Mouse (Mus musculus): ENCODE measurements around the gene Ifne.

DNA sequence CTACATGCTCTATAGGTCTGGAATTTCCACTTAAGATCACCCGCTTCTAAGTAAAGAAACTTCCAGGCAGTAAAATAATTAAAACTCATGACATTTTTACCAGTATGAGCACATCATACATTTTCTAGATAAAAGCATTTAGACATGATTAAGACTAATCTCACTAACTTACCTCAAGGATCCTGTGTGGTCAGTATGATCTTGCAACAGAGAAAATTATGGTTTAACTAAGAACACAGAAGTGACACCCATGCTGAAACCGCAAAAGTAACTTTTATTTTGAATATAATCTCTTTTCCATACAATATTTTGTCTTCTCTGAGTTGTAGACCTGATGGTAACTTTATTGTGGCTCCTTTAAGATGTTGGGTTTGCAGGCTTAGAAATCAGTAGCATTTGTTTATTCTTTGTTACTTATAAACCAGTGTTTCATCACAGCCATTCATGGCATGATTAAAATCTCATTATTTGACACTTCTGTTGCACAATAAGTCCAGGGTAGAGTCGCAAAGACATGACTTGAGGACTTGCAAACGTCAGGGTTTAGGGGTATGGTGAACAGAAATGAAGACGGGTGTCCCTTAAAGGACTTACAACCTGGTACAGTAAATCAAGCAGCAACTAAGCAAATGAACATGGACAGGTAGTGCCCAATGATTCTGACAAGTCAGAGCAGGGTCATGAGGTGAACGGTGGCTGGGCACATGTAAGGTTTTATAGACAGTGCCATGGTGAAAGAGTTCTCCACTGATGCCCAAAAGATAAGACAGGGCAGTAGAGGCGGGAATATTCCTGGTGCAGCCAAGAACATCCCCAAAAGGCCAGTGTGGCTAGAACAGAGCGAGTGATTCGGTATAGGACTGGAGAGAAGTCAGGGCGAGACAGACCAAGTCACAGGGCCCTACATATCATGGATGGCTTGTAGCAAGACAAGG, 29.9 kb upstream of the Ifne start:
- TF ChIP-seq POLR2A (IDR thresholded peaks at IDR 0.05; ENCODE audit: low read depth, low read length) (no peak), CTCF (conservative IDR thresholded peaks at IDR 0.05; ENCODE audit: insufficient read depth, insufficient read length, low read depth, low read length) (no peak)
